Mouse (Mus musculus): ENCODE results near the gene Ankrd53. TPM values are rescaled to one million over a fixed set of nuclear protein-coding genes. Genes with fewer than 3 reads are reported as not detected.
A peak's percentile ranks its signal among the peaks of the same experiment; 100 is the strongest.

The Ankrd53 gene
- not detected for total RNA-seq (2021)

DNA sequence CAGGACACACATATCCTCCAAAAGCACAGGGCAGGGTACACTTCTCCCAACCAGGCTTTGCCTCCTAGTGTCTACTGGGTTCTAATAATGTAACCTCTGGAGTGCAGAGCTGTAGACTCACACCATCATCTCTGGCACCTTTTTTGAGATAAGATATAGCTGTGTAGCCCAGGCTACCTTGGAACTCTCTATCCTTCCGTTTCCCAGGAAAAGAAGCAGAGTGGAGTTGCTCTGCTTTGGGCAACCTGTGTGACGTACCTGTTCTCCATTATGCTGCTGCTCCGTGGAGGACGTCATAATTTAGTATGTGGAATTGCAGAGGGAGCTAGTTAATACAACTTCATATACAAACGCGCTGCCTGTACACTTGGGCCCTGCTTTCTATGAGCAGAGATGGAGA lies at the start of gene Ankrd53:
Gene Ankrd53, plus strand, starts transcription at position 301 of the 400 bp plus-strand sequence.
- no peak for DNase-seq (ENCODE audit: extremely low spot score in 1 of 2, low spot score in 2 of 2)
- intact Hi-C loops (cut with DNase I): no loop called here

GRCm38 (mm10) chr6:83713271-83714136 lies 48.9 kb upstream of the Ankrd53 start:
- intact Hi-C loops (cut with DNase I): no loop called here
- no peak for DNase-seq (ENCODE audit: extremely low spot score in 1 of 2, low spot score in 2 of 2)

DNA sequence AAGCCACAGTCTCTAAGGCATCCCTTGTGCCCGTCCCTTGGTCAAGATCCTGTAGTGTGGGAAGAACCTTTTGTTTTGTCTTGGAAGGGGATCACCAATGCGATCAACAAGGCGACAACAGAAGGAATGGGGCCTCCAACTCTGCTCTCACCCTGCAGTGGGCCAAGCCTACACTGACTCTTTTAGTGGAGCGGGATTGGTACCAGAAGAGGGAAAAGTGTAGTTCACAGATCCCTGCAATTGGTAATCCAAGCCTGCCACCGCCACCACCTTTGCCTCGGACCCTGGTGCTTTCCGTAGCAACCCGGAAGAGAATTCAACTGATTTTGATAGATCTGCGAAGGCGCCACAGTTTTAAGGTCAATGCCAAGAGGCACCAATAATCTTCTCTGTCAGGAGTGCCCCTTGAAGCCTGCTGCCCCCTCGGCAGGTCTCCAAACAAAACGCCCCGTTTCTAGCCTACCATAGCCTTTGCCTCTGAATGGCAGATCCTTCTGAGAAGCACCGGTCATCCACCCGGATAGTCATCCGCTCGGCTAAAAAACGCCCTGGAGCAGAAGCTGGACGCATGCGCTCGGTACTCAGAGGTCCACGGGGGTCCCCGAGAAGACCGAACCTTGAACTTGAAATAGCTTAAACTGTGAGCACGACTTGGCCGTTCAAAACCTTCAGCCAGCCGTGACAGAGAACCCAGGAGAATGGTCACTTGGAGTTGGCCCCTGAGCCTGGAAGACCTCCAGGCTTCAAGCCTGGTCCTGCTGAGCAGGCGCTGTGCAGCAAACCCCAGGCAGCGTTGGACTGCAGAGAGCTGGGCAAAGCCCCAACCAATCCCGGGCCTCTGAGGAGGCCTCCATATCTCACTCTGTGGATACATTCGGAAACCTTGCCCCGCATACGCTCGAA lies 48.0 kb upstream of the Ankrd53 start:
- no peak for DNase-seq (ENCODE audit: extremely low spot score in 1 of 2, low spot score in 2 of 2)
- intact Hi-C loops (cut with DNase I): no loop called here

DNA sequence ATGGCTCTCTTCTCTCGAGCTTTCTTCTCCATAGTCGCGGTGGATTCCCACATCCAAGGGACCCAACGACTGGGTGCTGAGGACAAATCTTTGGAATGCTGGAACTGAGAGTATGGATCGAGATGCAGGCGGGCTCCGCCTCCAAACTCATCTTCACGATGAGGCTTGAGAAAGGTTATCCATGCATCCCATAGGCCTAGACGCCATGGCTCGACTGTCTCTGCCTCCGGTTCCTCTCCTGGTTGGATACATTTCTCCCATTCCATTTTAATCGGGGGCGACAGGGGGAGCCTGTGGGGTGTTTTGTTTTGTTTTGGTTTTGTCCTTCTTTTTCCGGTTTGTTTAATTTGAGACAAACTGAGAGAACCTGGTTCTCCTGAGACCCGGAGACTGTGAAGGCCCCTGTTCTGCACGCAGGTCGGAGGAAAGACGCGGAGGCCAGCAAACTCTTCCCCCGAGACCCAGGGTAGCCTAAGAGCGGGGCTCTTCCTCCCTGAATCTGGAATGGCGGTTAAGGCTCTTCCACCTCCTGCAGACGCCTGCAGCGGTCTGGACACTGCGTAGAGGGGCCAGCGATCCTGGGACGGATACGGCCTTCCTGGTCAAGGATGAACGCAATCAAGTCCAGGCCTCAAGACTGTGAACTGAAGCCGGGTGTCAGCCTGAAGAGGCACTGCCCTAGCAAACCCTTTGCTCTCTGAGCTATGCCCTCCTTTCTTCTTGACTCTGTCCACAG lies 46.8 kb upstream of the Ankrd53 start:
- no peak for DNase-seq (ENCODE audit: extremely low spot score in 1 of 2, low spot score in 2 of 2)
- intact Hi-C loops (cut with DNase I): no loop called here

DNA sequence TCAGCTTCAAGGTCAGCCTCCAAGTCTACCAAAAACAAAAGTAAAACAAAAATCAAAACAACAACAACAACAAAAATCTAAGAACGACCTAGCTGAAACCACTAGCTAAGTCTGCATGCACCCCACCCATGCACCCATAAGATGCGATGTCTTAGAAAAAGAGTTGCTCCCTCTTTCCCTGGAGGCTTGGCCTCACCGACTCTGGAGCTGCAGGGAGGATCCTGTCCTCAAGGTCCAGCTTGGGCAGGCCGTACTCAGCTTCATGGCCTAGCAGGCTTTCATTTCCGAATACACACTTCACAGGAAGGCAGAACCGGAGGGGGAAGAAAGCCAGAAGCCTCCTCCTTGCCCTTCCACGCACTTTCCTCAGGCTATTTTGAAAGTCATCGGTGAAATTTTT lies 45.4 kb upstream of the Ankrd53 start:
- intact Hi-C loops (cut with DNase I): no loop called here
- DNase-seq (ENCODE audit: extremely low spot score in 1 of 2, low spot score in 2 of 2): no peak

GRCm38 (mm10) chr6:83722526-83722925 lies 39.9 kb upstream of the Ankrd53 start:
- no peak for DNase-seq (ENCODE audit: extremely low spot score in 1 of 2, low spot score in 2 of 2)
- intact Hi-C loops (cut with DNase I): no loop called here

DNA sequence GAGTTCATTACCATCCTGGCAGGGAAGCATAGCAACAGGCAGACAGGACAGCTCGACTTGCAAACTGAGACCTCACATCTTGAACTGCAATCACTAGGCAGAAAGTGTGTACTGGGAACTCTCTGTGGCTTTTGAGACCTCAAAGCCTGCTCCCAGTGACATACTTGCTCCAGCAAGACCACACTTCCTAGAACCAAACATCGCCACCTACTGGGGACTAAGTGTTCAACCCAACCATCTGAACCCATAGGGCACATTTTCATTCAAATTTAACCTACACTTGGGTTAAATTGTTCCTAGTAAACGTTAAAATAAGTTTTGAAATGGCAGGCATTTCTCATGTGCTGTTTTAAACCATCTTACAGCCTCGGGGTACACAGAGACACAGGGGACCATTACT lies 35.3 kb upstream of the Ankrd53 start:
- intact Hi-C loops (cut with DNase I): no loop called here
- no peak for DNase-seq (ENCODE audit: extremely low spot score in 1 of 2, low spot score in 2 of 2)

- DNase-seq (ENCODE audit: extremely low spot score in 1 of 2, low spot score in 2 of 2): no peak
- intact Hi-C loops (cut with DNase I): no loop called here
These were observed 34.0 kb upstream of the Ankrd53 start for GRCm38 (mm10) chr6:83728488-83728887.

- intact Hi-C loops (cut with DNase I): no loop called here
- DNase-seq (ENCODE audit: extremely low spot score in 1 of 2, low spot score in 2 of 2): no peak
These were observed 33.0 kb upstream of the Ankrd53 start for GRCm38 (mm10) chr6:83729350-83729970.

- intact Hi-C loops (cut with DNase I): no loop called here
- DNase-seq (ENCODE audit: extremely low spot score in 1 of 2, low spot score in 2 of 2): peak in 1 of 2 experiments; percentile 66
These were observed 31.3 kb upstream of the Ankrd53 start for GRCm38 (mm10) chr6:83731128-83731527.

DNA sequence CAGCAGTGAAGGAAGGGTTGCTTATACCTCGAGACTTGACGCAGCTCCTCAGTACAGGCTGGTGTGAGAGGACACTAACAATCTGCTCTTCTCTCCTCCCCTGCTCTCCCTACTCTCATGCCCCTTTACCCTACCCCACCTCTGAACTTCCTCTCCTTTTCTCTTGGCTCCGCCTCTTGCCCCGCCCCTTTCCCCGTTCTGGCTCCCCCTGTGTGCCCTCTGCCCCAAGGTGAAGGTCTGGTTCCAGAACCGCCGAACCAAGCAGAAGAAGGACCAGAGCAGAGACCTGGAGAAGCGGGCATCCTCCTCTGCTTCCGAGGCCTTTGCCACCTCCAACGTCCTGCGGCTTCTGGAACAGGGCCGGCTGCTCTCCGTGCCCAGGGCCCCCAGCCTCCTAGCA lies 25.1 kb upstream of the Ankrd53 start:
- no peak for DNase-seq (ENCODE audit: extremely low spot score in 1 of 2, low spot score in 2 of 2)
- intact Hi-C loops (cut with DNase I): no loop called here

DNA sequence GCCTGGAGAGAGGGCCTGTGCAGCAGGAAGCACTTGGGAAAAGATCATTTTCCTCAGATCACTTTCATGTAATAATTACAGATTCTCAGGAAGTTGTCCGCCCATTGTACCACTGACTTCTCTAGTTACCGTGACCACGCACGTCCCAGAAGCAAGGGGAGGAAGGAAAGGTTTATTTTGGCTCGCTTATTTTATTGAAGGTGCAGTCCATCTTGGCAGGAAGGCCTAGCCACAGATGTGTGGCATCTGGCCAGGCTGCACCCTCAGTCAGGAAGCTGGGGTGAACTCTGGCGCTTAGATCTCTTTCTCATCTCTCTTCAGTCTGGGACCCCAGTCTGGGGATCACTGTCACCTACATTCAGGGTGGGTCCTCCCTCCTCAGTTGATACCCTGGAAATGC lies 23.8 kb upstream of the Ankrd53 start:
- no peak for DNase-seq (ENCODE audit: extremely low spot score in 1 of 2, low spot score in 2 of 2)
- intact Hi-C loops (cut with DNase I): no loop called here

DNA sequence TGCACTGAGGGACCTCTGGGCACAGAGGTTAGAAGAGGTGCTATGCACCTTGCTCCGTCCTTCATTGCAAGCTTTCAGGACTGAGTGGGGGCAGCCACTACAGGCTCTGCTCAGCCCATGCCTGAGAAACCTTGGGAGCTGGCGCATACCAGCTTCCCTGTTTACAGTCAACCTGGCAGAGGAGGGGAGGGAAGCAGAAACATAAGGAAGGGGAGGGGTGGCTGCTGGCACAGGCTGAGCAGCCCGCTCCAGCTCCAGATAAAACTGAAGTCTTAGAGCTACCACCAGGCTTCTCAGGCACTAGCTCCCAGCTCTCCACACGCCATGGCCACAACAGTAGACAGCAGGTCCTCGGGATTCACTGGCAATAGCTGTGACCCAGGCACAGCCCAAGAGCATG lies 19.7 kb upstream of the Ankrd53 start, which contains the start of gene Atp6v1b1:
Gene Atp6v1b1, plus strand, starts transcription at position 230 of the 400 bp plus-strand sequence.
- DNase-seq (ENCODE audit: extremely low spot score in 1 of 2, low spot score in 2 of 2): no peak
- intact Hi-C loops (cut with DNase I): no loop called here

GRCm38 (mm10) chr6:83743212-83743611 lies 19.2 kb upstream of the Ankrd53 start:
- intact Hi-C loops (cut with DNase I): no loop called here
- DNase-seq (ENCODE audit: extremely low spot score in 1 of 2, low spot score in 2 of 2): no peak

- intact Hi-C loops (cut with DNase I): no loop called here
- no peak for DNase-seq (ENCODE audit: extremely low spot score in 1 of 2, low spot score in 2 of 2)
These were observed 18.3 kb upstream of the Ankrd53 start for GRCm38 (mm10) chr6:83744126-83744525.

DNA sequence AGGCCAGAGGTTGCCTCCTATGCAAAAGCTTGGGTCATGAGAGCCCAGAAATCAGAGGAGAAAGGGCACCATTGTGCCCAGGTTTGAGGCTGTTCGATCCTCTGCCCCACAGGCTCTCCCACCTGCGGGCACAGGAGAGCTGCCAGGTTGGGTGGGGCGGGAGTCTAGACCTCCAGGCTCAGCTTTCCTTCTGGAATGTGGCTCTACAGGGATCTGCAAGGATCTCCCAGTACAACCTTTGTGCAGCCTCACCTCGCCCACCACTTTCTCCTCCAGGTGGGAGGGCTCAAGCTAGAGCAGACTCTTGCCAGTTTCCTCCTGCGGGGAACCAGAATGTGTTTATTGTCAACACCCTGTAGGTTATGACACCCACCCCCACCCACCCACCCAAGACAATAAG lies 17.9 kb upstream of the Ankrd53 start:
- intact Hi-C loops (cut with DNase I): no loop called here
- no peak for DNase-seq (ENCODE audit: extremely low spot score in 1 of 2, low spot score in 2 of 2)

GRCm38 (mm10) chr6:83745466-83745865 lies 17.0 kb upstream of the Ankrd53 start:
- intact Hi-C loops (cut with DNase I): no loop called here
- DNase-seq (ENCODE audit: extremely low spot score in 1 of 2, low spot score in 2 of 2): no peak

- intact Hi-C loops (cut with DNase I): no loop called here
- no peak for DNase-seq (ENCODE audit: extremely low spot score in 1 of 2, low spot score in 2 of 2)
These were observed 13.2 kb upstream of the Ankrd53 start for GRCm38 (mm10) chr6:83749286-83749685.
